ENCODE assay signal across 8 mouse cellular contexts in the genomic region with DNA sequence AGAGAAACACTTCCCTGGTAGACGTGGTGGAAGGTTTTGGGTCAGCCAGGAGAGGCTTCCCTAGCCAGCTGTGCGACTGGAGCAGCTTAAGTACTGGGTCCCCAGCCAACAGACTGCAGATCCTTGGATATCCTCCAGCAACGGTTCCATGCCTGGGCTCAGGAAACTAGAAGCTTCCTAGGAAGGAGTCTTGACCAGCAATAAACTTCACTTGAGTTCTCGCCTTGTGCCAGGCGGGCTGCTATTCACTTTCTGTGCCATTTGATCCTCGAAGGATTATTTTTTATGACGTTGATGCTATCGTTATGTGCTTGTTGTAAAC. TPM values are rescaled to one million over a fixed set of nuclear protein-coding genes. Genes with fewer than 3 reads are reported as not detected.
DNase-seq lines count a peak whose midpoint lies in the region; ATAC-seq and TF ChIP-seq lines count a peak whose summit lies in the region.

No protein-coding gene starts in this region.

- H3K36me3 ChIP-seq in heart, adult 2 months (ENCODE audit: control insufficient read depth, insufficient read depth, low read length): no peaks in the 10 kb centered on the region
- H3K36me3 ChIP-seq in liver, embryonic 16.5 days (ENCODE audit: control insufficient read depth, insufficient read depth): no peaks in the 10 kb centered on the region

- WGBS in heart, adult 2 months: 26% methylated on average over 8 of the region's 8 CpGs
- 56% methylated on average over 8 of the region's 8 CpGs for WGBS in liver, embryonic 16.5 days (ENCODE audit: insufficient replicate concordance)

- intact Hi-C loops in heart, adult 2 months (cut with DNase I): no loop called here

- H3K4me3 ChIP-seq in cortical plate, adult 2 months (ENCODE audit: insufficient read depth, low read length): peak overlapping the region; percentile 61; the same call in 1 of the 2 replicates
- H3K4me3 ChIP-seq in heart, adult 2 months: peak overlapping the region; percentile 52
- peak overlapping the region; percentile 64 for H3K4me3 ChIP-seq in liver, embryonic 16.5 days (ENCODE audit: low read depth, low read length)

- no peak overlapping the region for H3K27ac ChIP-seq in cortical plate, adult 2 months (ENCODE audit: insufficient read depth, low read length)
- no peak overlapping the region for H3K27ac ChIP-seq in heart, adult 2 months
- H3K27ac ChIP-seq in liver, embryonic 16.5 days (ENCODE audit: low read length): no peak overlapping the region

- no peak for TF ChIP-seq POLR2A in cortical plate, adult 2 months (IDR thresholded peaks at IDR 0.05; ENCODE audit: extremely low read depth, insufficient read depth, low read length)
- no peak for TF ChIP-seq POLR2A in heart, adult 2 months (IDR thresholded peaks at IDR 0.05; ENCODE audit: insufficient read depth, low read depth, low read length)

- H3K4me1 ChIP-seq in cortical plate, adult 2 months (ENCODE audit: control insufficient read depth, insufficient read depth, low read length): no peaks in the 10 kb centered on the region
- no peaks in the 10 kb centered on the region; the same call in none of the 2 replicates for H3K4me1 ChIP-seq in heart, adult 2 months (ENCODE audit: control insufficient read depth, insufficient read depth, low read length)
- H3K4me1 ChIP-seq in liver, embryonic 16.5 days (ENCODE audit: control insufficient read depth, low read depth, low read length): no peaks in the 10 kb centered on the region

- peak overlapping the region; percentile 62 for H3K4me2 ChIP-seq in liver, embryonic 16.5 days (ENCODE audit: low read depth, low read length)

- H3K9ac ChIP-seq in heart, adult 2 months (ENCODE audit: low read depth, low read length): no peak overlapping the region
- peak overlapping the region; percentile 58; the same call in 1 of the 2 replicates for H3K9ac ChIP-seq in liver, embryonic 16.5 days (ENCODE audit: low read depth, low read length)

- H3K27me3 ChIP-seq in heart, adult 2 months (ENCODE audit: control insufficient read depth, insufficient read depth, low read length): no peaks in the 10 kb centered on the region
- H3K27me3 ChIP-seq in liver, embryonic 16.5 days (ENCODE audit: control insufficient read depth, insufficient read depth, low read depth, low read length): no peaks in the 10 kb centered on the region

- DNase-seq in urinary bladder, postnatal 14 days (ENCODE audit: low spot score): peak; percentile 32
- no peak for DNase-seq in urinary bladder, adult 2 months (ENCODE audit: low spot score)
- peak; percentile 48 to 64 for DNase-seq in heart, adult 2 months
- peak; percentile 32 for DNase-seq in kidney, adult 18-20 months
- peak; percentile 20 for DNase-seq in ovary, adult 18-20 months (ENCODE audit: low spot score)

- TF ChIP-seq CTCF in cortical plate, adult 2 months (IDR thresholded peaks at IDR 0.05; ENCODE audit: extremely low read depth, insufficient read depth, low read length): no peak
- no peak for TF ChIP-seq CTCF in heart, adult 2 months (IDR thresholded peaks at IDR 0.05)

- ATAC-seq in liver, embryonic 16.5 days (ENCODE audit: low read depth): no peak
- no peak; the same call in 1 of the 2 replicates for ATAC-seq in megakaryocyte-erythroid progenitor cell, adult 5-6 weeks (replicated peaks; ENCODE audit: low FRiP score, low TSS enrichment, poor library complexity, severe bottlenecking)

- no peaks in the 10 kb centered on the region for H3K9me3 ChIP-seq in liver, embryonic 16.5 days (replicated peaks; ENCODE audit: control insufficient read depth, low read length)

- no peak for TF ChIP-seq EP300 in heart, adult 2 months (IDR thresholded peaks at IDR 0.05; ENCODE audit: insufficient read depth, low read depth, low read length)

- 0 out of 2 replicates have a peak, but pooled peaks cover 2% of the 10 kb centered on the region for H3K79me2 ChIP-seq in heart, adult 2 months (replicated peaks; ENCODE audit: control insufficient read depth, insufficient read depth, low read length)

RNA-seq across cellular contexts. Expression of a gene that starts 0.7 kb away (rescaled TPM):
- 3.9 and 4.0 TPM in 2 replicates for polyA plus RNA-seq in urinary bladder, adult 2 months (2012; rRNA removed)
- 2.5 and 2.6 TPM in 2 replicates for polyA plus RNA-seq in cortical plate, adult 2 months (2012; rRNA removed)
- total RNA-seq in heart, adult 2 months (2021): 1 to 10 TPM; 4.0 to 5.5 TPM
- 1.4 and 2.3 TPM in 2 replicates for polyA plus RNA-seq in heart, adult 2 months (2012; rRNA removed)
- 0.73 and 0.76 TPM in 2 replicates for polyA plus RNA-seq in liver, embryonic 16.5 days (2015; fragmentation: Nextera tagmentation; extraction: Ambion mirVana)
- 1.2 and 1.9 TPM in 2 replicates for total RNA-seq in megakaryocyte-erythroid progenitor cell, adult 5-6 weeks (2014; fragmentation: Nextera tagmentation)
- total RNA-seq in megakaryocyte-erythroid progenitor cell, adult 5-6 weeks (2017): 2.0 and 2.3 TPM in 2 replicates

RNA-seq across cellular contexts. Expression of a gene that starts 27.5 kb away (rescaled TPM):
- polyA plus RNA-seq in urinary bladder, adult 2 months (2012; rRNA removed): 1.1 and 1.5 TPM in 2 replicates
- polyA plus RNA-seq in cortical plate, adult 2 months (2012; rRNA removed): 18.6 and 19.2 TPM in 2 replicates
- total RNA-seq in heart, adult 2 months (2021): under 1 TPM in 1 of 2 experiments, not detected in 1; 0.18 TPM
- polyA plus RNA-seq in heart, adult 2 months (2012; rRNA removed): 0.20 and 0.35 TPM in 2 replicates
- 0.32 and 0.45 TPM in 2 replicates for polyA plus RNA-seq in liver, embryonic 16.5 days (2015; fragmentation: Nextera tagmentation; extraction: Ambion mirVana)
- total RNA-seq in megakaryocyte-erythroid progenitor cell, adult 5-6 weeks (2014; fragmentation: Nextera tagmentation): 0.45 TPM in 1 of 2 replicates, not detected in the other
- 1.0 and 1.2 TPM in 2 replicates for total RNA-seq in megakaryocyte-erythroid progenitor cell, adult 5-6 weeks (2017)
